Mouse (Mus musculus) megakaryocyte-erythroid progenitor cell, adult 5-6 weeks (primary cell): Measurements from ENCODE around the gene Slc1a6. TPM values are rescaled to one million over a fixed set of nuclear protein-coding genes. Genes with fewer than 3 reads are reported as not detected.
"Not testable (repeated sequence)": the region's sequence is repeated elsewhere in the genome, so short reads cannot be mapped to it uniquely, and the experiment has no call there.

Source experiments
- ATAC-seq: replicated peaks from 2 replicates; pipeline ENCODE4 v1.8.0; 2016; ENCODE audit warnings: mild to moderate bottlenecking, inconsistent platforms; ENCODE audit not compliant: severe bottlenecking, poor library complexity, low FRiP score, low TSS enrichment
- total RNA-seq, 2 experiments: library from RNA; stranded (forward) in 1 of 2; stranded (reverse) in 1 of 2; fragments of 200-1000, 215-1000 nt in 1 of 2; fragments of >200 nt in 1 of 2; fragmentation: Nextera tagmentation in 1 of 2; gene quantifications; 2 replicates each; pipeline ENCODE4 v1.2.3; 2014 to 2017

Slc1a6 gene
- not detected in 2 replicates for total RNA-seq (2014; fragmentation: Nextera tagmentation)
- total RNA-seq (2017), result not detected in 2 replicates

DNA sequence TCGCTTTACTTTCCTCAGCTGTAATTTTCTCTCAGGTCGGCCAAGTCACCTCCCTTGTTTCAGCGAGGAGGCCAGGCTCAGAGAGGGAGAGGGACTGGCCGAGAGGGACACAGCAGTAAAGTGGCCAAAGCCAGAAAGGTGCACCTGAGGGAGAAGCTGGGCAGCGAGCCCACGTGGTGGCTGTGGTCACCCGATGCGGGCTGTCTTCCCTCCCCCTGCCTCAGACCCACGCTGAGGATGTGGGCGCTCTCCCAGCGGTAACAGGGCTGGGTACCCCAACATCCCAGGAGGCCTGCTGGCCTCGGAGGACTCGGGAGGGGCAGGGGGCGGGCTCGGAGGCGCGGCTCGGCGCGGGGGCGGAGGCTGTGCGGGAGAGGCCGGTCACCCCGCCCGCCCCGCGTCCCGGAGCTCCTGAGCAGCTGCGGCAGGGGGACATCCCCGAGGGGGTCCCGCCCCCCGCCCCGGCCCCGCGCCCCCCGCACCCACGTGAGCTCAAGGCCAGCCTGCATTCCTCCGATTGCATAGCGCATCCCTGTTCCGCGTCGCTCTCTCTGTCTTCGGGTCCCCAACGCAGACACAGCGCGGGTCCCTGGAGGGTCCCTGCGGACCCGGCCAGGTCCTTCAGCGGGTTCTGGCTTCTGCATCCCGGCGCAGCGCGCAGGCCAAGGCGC is at the start of gene Slc1a6:
Gene Slc1a6, plus strand, starts transcription at position 516 of the 671 bp plus-strand sequence.
- 0 out of 2 replicates have a peak, but pooled peaks have one; percentile 30 for ATAC-seq

DNA sequence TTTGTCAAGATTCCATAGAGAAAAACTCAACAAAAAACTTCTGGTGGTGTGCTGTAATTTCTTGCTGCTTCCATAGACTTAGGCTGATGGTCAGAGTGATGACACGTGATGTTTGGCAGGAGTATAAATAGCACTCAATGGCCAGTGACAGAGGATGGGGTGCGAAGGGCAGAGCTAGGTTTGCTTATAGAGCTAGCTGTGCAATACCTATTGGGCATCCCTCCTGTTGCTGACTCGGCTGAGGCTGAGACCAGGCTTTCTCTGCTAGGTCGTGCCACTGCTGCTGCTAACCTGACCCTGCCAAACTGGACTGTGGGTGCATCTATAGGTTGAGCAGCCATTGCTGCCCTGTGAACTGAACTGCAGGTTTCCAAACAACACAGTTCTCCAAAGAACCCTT is 40.5 kb upstream of the Slc1a6 start:
- no peak for ATAC-seq

DNA sequence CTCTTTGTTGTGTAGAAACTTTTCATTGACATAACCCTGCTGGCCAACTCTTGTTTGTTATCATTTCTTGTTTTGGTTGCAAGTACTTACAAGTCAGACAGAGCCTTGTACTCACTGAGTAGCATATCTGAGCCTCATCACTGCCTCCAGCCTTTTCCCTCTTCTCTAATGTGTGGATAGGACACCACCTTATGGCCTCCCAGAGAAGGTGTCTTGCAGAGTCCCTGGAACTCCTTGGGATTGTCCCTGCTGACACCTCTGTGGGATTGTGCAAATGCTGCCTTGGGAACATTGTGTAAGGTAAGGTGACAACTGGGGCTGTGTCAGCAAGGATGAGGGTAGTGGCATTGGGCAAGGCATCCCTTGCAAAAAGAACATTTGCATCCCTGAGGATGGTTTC is 36.6 kb upstream of the Slc1a6 start:
- ATAC-seq, result no peak

DNA sequence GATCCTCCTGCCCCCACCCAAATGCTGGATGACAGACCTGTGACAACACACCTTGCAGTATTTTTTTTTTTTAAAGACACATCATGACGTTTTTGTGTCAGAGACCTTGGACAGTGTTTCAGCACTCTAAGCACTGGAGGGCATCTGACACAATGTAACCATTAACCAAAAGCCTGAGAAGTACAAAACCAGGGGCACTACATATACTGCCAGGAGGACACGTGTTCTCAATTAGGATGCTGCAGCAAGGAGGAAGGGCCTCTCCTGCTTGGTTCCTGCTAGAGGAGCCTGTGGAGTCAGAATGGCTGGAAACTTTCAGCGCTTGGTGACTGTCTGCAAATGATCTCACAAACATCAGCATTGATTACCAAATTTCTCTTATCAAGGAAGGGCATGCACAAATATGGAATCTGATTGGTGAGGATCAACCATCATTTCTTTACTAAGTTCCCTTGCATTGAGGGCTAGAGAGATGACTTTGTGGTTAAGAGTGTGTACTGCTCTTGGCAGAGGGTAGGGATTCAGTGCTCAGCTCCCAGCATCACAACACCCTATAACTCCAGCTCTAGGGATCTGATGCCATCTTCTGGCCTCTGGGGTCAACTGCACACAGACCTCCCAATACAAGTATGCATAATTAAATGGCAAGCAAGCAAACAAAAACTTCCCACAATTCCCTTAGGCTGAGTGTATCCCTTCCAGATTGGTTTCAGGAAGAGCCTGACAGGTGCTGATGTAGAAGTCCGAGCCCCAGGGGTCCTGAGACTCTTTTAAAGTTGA is 34.7 kb upstream of the Slc1a6 start:
- 0 out of 2 replicates have a peak, but pooled peaks have one; percentile 41 for ATAC-seq

DNA sequence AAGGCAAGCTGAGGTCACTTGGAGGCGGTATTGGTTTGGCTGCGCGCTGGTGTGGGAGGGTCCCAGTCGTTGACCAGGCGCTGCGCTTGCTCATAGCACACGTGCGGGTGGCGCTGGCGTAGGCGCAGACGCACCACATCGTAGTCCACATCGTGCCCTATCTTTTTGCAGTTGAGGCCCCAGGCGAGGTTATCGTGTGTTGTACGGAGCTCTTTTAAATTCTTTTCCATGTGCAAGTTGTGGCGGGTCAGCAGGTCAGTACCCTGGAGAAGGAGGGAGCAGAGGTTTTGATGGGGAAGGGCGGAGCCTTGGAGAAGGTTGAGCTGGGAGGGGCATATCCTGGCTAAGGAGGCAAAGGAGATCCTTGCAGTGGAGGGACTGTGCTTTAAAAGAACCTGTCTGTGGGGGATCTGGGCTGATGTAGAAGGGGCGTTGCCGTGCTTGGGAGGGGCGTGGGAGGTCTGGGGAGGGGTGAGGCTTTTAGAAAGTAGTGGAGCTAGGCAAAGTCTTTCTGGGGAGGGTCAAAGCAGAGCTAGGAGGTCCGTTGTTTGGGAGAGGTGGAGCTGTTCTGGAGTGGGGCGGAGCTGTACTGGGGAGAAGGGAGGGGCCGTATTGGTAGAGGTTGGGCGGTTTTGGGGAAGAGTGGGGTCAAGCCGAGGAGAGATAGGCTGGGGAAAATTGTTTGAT is 33.1 kb upstream of the Slc1a6 start:
- no peak for ATAC-seq

DNA sequence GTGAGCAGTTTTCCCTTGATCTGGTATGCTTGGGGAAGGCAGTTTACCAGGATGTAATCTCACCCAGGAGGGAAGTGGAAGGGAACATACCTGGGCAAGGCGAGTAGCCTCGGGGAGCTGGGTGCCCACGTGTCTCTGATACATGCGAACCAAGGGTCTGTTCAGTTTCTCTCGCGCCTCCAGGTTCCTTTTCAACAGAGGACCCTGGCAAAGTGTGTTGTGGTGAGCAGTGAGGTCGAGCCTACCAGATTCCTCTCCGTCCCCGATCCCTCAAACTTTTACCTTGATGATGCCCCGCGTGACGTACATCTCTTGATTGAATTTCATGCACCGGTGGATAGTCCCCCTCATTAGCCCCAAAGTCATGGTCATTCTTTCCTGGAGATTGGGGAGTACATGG is 32.1 kb upstream of the Slc1a6 start:
- ATAC-seq, result no peak

DNA sequence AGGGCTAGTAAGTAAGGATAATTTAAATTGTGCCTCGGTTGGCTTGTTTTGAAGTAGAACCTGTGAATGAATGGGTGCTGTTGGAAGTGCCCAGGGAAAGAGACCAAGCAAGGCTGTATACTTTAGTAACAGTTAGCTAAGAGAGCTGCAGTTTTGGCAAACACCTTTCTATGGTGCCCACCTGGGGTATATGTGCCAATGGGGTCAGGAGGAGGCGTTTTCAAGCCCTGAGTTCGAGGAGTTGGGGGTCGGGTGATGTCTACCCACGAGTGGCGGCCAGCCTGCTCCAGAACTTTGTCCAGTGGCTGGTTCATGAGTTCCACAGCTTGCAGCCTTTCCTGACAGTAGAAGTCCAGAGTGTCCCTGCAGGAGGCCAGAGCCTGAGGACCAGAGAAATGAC is 31.4 kb upstream of the Slc1a6 start:
- no peak for ATAC-seq

DNA sequence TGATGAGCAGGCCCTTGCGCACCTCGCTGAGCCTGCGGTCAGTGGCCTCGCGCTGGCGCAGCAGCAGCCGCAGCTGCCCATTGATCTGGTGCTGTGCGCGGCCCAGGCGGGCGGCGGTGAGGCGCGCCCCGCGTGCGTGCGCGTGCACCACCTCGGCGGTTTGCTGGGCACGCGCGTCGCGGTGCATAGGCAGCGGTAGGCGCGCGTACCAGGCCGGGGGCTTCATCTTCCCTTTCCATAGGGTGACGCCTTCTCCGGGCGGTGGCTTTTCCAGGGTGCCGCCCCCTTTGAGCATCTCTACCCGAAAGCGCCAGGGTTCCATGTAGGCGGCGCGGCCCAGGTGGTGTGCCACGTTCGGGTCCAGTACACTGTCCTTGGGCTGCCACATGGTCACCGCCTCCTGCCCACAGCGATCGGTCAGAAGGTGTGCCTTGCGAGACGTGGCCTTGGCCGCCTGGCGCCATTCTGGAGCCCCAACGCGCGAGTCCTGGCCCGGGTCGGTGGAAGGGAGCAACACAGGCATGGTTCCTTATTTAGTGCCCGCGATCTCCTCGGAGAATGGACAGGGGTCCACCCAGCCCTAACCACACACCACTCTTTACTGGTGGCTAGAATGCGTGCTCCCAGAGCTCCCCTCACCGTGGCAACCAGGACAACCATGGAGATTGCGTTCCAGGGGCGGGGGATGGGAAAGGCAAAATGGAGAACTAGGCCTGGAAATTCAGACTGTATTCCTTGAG is 27.7 kb upstream of the Slc1a6 start, which contains the start of gene Ccdc105:
Gene Ccdc105, minus strand, starts transcription at position 614 of the 740 bp plus-strand sequence.
- no peak for ATAC-seq

DNA sequence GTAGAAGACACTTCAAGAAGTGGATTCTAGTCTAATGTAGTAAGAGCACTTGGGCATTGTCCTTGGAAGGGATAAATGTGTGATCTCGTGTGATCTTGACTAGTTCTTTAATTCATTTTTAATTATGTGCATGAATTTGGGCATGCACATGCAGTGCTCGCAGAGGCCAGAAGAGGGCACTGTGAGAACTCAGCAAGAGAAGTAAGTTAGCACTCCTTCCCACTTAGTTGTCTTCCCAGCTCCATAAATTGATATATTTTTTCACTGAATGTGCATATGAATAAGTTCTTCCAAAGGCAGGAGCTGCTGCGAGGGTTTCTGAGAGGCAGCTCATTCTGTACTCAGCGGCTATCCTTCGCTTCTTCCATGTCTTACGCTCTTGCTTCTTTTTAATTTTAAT is 24.3 kb upstream of the Slc1a6 start:
- no peak; the same call in 1 of the 2 replicates for ATAC-seq

DNA sequence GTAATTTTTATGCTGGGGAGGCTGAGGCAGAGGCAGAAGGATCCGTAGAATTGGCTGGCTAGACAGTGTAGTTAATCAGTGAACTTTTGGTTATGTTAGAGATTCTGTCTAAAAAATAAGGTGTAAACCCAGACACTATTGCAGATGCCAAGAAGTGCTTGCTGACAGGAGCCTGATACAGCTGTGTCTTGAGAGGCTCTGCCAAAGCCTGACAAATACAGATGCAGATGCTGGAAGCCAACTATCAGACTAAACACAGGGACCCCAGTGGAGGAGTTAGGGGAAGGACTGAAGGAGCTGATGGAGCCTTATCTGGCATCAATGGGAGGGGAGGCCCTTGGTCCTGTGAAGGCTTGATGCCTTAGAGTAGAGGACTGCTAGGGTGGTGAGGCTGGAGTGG is 14.7 kb upstream of the Slc1a6 start:
- no peak for ATAC-seq

DNA sequence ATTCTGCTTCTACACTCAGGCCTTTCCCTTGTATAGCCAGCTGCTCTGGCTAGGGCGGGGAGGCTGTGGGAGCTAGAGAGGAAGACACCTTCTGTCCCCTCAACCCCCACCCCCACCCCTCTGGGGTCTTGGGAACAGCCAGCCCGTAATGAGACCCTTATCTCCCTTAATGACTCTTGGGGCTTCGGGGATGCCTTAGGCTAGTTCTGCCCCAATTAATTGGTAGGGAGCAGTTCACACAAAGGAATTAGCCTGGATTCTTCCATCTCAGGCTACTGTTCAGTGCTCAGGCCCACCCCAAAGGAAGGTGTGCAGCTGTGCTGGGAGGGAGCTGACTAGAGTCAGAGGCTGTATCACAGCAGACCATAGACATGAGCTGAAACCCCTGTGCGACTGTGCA is 4.5 kb upstream of the Slc1a6 start:
- no peak for ATAC-seq

DNA sequence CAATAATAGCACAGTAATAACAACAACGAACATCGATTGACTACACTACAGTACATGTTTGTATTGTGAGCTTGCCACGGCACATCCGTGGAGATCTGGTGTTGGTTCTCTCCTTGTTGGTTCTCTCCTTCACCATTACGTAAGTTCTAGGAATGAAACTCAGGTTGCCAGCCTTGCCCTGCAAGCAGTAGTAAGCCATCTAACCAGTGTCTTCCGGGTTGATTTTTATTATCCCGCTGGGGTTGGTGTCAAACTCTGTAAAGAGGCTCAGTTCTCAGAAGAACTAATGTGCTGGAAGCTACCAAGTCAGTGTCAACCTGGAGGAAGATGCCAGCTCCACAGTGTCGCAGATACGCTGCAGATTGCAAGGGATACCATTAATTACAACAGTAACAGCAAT is 769 bp upstream of the Slc1a6 start:
- ATAC-seq, result no peak

DNA sequence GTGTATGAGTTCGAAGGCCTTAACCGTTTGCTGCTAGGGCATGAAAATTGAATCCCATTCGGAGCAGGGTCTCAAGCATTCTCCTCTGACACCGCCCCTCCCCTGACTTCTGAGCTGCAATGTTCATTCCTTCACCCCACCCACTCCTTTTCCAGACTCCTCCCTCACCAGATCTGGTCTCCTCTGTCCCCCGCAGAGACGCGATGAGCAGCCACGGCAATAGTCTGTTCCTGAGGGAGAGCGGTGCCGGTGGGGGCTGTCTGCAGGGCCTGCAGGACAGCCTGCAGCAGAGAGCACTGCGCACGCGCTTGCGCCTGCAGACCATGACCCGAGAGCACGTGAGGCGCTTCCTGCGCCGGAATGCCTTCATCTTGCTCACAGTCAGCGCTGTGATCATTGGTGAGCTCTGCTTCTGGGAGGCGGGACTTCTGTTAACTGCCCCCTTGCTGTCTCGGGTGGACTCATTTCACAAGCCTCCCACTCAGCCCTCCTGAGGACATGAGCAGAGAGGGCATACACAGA is 7.3 kb downstream of the Slc1a6 start:
- no peak for ATAC-seq

DNA sequence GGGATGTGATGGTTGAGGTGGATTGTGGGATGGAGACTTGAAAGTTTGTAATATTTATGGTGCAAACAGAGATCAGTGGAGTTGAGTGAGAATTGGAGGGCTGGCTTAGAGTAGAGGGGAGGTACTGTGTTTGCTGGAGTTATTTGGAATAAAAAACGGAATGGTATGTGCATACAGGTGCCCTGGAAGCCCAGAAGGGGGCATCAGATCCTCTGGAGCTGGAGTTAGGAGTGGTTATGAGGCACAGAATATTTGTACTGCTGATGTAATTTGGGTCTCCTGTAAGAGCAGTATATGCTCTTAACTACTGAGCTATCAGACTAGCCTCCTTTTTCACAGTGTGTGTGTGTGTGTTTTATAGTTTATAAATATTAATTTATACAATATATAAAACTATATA is 10.3 kb downstream of the Slc1a6 start:
- no peak for ATAC-seq

DNA sequence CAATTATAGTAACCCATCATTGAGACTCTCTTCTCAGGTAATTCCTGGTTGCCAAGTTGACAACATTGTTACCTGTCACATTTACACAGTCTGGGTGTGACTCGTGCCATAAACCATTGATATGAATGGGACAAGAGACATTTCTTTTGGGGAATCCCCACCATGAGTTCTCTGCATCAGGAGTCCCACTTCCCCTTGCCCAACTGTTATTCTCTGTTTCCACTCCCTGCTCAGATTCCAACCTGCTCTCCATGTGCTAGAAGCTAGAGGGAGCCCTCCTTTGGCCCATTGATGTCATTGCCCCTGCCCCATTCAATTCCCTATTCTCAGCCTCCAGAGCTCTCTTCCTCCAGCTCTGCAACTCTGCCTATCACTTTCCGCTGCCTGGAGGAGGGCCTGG is 21.2 kb downstream of the Slc1a6 start:
- ATAC-seq, result no peak

DNA sequence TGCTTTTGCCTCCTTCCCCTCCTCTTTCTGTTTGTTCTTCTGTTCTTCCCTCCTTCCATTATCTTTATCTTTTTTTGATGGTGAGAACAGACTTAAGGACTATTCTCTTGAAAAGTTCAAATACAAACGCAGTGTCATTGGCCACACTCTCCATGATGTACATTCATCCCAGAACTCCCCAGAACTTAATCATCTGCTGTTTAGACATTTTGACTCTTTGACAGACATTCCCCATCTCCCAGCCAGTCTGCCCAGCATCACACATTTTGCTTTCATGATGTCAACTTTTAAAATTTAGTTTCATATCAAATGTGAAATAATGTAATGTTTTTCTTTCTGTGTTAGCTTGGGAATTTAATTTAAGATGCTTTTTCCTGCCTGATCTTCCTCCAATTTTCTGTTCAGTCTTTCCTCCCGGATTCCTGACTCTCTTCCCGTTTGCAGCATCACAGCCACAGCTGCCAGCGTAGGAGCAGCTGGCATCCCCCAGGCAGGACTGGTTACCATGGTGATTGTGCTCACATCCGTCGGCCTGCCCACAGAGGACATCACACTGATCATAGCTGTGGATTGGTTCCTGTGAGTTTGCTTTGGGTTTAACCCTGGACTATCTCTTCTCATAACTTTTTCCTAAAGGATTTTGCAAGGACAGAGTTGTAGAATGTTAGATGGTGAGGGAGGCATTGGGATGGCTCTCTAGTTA is 32.2 kb downstream of the Slc1a6 start:
- no peak for ATAC-seq

DNA sequence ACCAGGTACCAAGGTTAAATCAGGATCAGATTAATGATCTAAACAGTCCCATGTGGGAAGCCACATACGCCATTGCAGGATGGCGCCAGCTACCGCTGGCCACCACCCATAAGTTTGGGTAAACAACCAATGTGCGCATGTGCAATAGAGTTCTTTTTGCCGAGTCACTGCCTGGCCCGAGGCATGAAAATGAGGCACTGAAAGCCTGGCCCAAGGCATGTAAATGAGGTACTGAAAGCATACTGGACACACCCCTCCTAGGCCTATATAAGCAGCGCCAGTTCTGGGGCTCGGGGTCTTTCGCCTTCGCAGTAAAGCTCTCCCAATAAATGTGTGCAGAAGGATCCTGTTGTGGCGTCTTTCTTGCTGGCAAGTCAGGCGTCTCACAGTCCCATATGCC is 60.2 kb downstream of the Slc1a6 start:
- not testable (repeated sequence) for ATAC-seq

DNA sequence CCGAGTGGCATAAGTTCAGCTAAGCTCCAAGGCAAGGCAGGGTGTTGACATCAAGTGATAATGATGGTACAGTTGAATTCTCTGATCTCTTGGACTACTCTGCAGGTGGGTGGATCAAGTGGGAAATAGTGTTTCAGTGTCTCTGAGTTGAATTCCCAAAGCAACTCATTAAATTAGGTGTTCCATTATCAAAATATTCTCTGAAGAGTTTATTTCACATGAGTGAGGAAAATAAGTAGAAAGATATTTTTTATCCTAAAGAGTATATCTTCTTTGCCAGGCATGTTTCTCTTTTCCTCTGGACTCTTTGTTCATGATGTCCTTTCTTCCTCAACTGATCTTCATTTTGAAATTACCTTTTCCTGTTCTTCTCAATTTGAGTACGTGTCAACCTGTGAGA is 71.8 kb downstream of the Slc1a6 start, which contains the start of gene Olfr1356:
Gene Olfr1356, minus strand, starts transcription at position 101 of the 400 bp plus-strand sequence.
- ATAC-seq, result no peak
